Mouse (Mus musculus): Measurements from ENCODE around the gene Gsx1. TPM values are rescaled to one million over a fixed set of nuclear protein-coding genes. Genes with fewer than 3 reads are reported as not detected.

The Gsx1 gene
- polyA plus RNA-seq (2014; fragmentation: Illumina TruSeq; extraction: RNeasy Lipid Tissue Mini Kit (QIAGEN cat#74804); ENCODE audit: low replicate concordance), result not detected

GRCm38 (mm10) chr5:147188571-147188975 is at the start of gene Gsx1:
Gene Gsx1, plus strand, starts transcription at chr5:147188696.

Other genes starting within 250 kb of the Gsx1 start
- 15.2 TPM for gene Gtf3a, start 240.0 kb upstream of the Gsx1 start, polyA plus RNA-seq (2014; fragmentation: Illumina TruSeq; extraction: RNeasy Lipid Tissue Mini Kit (QIAGEN cat#74804); ENCODE audit: low replicate concordance)
- gene Mtif3, start 224.9 kb upstream of the Gsx1 start, polyA plus RNA-seq (2014; fragmentation: Illumina TruSeq; extraction: RNeasy Lipid Tissue Mini Kit (QIAGEN cat#74804); ENCODE audit: low replicate concordance), result 27.2 TPM
- gene Lnx2, start 112.1 kb upstream of the Gsx1 start, polyA plus RNA-seq (2014; fragmentation: Illumina TruSeq; extraction: RNeasy Lipid Tissue Mini Kit (QIAGEN cat#74804); ENCODE audit: low replicate concordance), result 11.8 TPM
- 70.6 TPM for gene Polr1d, start 111.6 kb upstream of the Gsx1 start, polyA plus RNA-seq (2014; fragmentation: Illumina TruSeq; extraction: RNeasy Lipid Tissue Mini Kit (QIAGEN cat#74804); ENCODE audit: low replicate concordance)
- 10.9 TPM for gene Pdx1, start 81.3 kb downstream of the Gsx1 start, polyA plus RNA-seq (2014; fragmentation: Illumina TruSeq; extraction: RNeasy Lipid Tissue Mini Kit (QIAGEN cat#74804); ENCODE audit: low replicate concordance)
- 31.2 TPM for gene Cdx2, start 118.6 kb downstream of the Gsx1 start, polyA plus RNA-seq (2014; fragmentation: Illumina TruSeq; extraction: RNeasy Lipid Tissue Mini Kit (QIAGEN cat#74804); ENCODE audit: low replicate concordance)
- not detected for gene Urad, start 133.7 kb downstream of the Gsx1 start, polyA plus RNA-seq (2014; fragmentation: Illumina TruSeq; extraction: RNeasy Lipid Tissue Mini Kit (QIAGEN cat#74804); ENCODE audit: low replicate concordance)
- gene Flt3, start 211.8 kb downstream of the Gsx1 start, polyA plus RNA-seq (2014; fragmentation: Illumina TruSeq; extraction: RNeasy Lipid Tissue Mini Kit (QIAGEN cat#74804); ENCODE audit: low replicate concordance), result 0.63 TPM
- gene Pan3, start 241.5 kb downstream of the Gsx1 start, polyA plus RNA-seq (2014; fragmentation: Illumina TruSeq; extraction: RNeasy Lipid Tissue Mini Kit (QIAGEN cat#74804); ENCODE audit: low replicate concordance), result 66.9 TPM

All from small intestine, adult 10 weeks (tissue).